Mouse (Mus musculus) MN1 (cell line): ENCODE measurements around the gene Rnf169.
"Not testable (repeated sequence)": the region's sequence is repeated elsewhere in the genome, so short reads cannot be mapped to it uniquely, and the experiment has no call there.

Source experiments
- DNase-seq: peaks from one replicate; pipeline ENCODE4 v3.0.0-alpha.2; 2016; ENCODE audit warnings: low spot score

The Rnf169 gene

DNA sequence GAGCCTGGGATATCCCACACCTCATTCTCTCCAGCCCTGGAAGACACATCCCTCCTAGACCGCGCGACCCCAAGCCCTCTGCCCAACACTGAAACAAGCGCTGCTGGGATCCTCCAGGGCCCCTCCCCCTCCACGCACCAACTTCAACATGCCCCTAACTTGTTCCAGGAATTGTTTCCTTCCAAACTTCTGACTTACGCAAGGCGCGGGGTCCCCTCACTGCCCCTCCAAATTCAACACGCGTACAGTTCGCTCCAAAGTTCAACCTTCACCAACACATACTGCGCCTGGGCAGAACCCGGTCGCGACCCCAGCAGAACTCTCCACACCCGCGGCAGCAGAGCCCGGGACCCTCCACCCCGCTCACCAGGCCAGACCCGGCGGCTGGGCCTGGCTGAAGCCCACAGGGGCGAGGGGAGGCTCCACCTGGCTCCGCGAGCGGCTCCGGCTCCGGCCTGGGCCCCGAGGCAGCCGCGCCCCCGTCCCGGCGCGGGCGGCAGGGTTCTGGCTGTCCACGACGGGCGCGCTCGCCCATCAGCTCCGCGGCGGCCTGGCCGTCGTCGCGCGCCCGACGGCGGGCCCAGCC lies 609 bp downstream of the Rnf169 start:
- DNase-seq: peak; percentile 43

DNA sequence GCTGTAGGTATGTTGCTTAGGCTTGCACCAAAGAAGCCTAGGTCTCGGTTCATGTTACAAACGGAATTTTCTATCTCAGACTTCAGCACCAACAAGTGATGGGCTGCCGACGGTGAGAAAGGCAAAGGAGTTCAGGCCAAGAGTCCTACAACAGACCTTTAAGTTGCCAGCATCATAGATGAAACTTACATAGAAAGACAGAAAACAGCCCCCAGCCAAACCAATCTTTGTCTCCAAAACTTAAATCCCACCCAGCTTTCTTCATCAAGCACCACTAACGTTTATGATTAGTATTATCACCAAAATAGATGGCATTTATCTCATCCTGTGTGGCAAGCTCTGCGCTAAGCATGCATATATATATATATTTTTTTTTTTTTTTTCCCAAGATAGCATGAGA lies 1.2 kb downstream of the Rnf169 start:
- DNase-seq: no peak

DNA sequence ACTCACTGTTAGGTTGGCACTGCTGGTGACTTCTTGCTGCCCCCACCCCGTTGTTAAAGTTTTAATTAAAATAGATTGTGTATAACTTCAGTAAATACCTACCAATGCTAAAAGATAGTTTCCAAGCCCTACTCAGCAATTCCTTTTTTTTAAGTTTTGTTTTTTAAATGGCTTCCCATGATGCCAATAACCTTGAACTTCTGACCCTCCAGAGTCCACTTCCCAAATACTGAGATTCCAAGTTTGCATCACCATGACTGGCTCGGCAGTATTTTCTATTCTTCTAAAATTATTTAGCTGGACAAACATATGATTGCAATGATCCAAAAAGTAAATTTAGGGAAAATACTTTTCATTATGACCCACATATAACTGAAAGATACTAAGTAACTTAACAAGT lies 2.2 kb downstream of the Rnf169 start:
- no peak for DNase-seq

DNA sequence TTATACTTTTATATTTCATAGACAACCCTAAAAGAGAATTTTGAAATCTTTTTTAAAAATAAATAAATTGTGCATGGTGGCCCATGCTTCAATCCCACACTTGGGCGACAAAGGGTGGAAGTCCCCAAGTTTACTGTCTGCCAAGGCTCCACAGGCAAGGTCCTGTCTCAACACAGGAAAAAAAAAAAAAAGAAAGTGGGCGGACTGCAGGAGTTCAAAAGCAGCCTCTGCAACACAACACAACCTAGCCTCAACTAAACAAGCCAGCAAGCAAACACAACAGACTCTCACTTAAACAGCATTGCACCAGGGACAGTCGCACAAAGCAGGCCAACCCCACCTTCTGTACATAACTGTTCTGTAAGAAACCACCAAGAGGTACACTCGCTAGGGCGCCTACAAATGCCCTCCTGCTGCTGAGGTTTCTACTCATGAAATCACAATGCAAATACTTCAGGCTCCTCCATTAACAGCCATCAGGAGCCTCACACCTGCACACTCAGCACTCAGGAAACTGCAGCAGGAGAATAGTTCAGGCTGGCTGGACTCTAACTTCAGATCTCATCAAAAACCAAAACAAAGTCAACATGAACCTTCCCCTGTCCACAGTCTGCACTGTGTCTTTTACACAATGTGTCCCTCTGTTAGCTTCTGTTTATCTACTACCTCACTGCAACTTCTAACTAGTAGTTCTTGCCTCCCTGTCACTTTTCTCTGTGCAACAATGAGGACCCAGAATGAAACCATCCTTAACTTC lies 4.3 kb downstream of the Rnf169 start:
- DNase-seq: no peak

DNA sequence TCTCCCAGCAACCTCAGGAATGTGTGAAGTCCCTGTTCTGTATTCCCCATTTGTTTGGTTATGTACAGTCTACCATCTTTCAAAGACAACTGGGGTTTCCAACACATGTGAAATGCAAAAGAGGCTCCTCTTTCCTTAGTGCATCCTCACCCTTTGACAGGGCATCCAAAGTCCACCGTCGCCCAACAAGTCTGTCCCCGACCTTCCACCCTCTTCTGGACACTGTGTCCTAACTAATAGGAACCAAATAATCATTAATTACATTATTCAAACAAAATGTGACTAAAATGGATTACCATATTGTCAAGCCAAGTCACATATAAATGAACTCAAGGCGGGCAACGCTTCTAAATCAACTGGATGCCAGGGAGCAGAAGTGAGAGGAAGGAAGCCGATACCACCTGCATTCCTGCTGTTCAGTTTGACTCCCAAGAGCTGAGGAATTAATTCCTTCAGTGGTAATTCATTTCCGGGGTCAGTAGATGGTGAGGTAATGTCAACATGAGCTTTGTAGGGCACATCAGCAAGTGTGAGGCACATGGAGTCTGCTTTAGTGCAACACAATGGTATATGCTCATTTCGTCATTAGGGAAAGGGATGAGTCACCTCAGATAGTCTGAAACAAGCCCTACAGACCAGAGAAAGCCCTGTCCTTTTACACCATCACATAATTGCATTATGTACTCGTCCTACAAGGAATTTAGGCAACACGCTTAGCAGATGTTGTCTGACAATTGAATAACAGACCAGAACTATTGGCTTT lies 5.9 kb downstream of the Rnf169 start:
- peak; percentile 84 for DNase-seq

DNA sequence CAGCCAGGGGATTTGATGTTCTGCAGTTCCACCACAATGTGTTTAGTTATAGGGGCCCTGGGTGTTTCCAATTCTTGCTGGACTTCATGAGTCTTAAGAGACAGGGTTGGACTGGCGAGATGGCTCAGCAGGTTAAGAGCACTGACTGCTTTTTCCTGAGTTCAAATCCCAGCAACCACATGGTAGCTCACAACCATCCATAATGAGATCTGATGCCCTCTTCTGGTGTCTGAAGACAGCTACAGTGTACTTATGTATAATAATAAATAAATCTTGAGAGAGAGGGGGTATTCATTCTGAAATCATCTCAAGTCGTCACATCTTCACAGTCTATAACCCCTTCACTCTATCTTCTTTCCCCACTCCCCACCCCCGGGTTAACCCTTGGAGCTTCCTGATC lies 7.3 kb downstream of the Rnf169 start:
- DNase-seq: not testable (repeated sequence)

DNA sequence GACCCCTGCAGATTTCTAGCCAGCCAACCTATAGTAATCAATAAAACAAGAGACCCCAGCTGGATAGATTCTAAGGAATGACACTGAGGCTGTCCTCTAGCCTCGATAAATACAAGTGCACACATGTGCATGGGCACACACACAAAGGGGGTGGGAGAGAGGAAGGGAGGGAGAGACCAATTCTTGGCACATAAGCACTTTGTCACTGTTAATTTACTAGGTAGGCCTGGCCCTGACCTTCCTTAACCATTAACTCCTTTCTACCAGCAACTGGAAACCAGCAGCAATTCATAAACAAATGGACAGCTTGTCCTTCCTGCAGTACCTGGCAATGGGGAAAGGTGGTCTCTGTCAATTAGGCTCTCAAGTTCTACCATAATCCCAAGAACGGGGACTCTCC lies 8.3 kb downstream of the Rnf169 start:
- DNase-seq: no peak

DNA sequence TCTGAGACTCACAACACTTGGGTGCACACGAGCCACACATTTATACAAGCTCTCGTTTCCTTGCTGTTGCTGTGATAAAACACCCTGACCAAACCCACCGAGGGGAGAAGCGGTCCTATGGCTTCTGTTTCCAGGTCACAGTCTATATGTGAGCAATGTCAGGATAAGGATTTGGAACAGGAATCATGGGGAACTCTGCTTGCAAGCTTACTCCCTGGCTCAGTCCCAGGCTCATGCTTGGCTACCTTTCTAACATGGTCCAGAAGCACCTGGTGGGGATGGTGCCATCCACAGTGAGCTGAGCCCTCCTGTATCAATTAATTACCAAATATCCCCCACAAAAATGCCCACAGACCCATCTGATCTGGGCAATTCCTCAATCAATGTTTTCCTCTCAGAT lies 11.1 kb downstream of the Rnf169 start:
- no peak for DNase-seq

DNA sequence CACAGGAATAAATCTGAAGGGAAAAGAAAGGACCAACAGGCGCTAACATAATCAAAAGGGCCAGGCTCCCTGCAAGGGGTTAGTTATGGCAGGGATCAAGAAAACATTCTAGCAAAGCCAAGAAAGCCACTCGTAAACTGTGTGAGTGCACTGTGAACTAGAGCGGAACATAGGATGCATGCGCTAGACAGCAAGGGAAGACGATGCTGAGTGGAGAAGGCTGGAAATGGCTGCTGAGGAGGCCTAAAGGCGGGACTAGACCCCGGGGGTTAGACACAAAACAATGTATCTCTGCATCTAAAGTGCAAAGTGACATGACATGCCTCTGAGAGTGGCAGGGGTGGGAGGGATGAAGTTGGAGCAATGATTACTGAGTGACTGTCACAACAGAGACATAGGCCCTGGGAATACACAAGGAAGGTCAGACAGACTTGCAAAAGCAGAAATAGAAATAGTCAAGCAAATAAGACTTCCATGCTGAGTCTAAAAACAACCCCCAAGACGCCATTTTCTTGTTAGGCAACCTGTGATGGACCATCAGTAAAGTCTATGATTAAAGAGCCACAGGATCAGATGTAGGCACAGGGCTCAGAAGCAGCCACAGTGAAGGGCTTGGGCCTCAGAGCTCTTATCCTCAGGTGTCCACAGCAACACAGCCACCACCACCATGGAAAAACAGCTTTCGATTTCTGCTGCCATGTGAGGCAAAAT lies 14.1 kb downstream of the Rnf169 start:
- no peak for DNase-seq

DNA sequence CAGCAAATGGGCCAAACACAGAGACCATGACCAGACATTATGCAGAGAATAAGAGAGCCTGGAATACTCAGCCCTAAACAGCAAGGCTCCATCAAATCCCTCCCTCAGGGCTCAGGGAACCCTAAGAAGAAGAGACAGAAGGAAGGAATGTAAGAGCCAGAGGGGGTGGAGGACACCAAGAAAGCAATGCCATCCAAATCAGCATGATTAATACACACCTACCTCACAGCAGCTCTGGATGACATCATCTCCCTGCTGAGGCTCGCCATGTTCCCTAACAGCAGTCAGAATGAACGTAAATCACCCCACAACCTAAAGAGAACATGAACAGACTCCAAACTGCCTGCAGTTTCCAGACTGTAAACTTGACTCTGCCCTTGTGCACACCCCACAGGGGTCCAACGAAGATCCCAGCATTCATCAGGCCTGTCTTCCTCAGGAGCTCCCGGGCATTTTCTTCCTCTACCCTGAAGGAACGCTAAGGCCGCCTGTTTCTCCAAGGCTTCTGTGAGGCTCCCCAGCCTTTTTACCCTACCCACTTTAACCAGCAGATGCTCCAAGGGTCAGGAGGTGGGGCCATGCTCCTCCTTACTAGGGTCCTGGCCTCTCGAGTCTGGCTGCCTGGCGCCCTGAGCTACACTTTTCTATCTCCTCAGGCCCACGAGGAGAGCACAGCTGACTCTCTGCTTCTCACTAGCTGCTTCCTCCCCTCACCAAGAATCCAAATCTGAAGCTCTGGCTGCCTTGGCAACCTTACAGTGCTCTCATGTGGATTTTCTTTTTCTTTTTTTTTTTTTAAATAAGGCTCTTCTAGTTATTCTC lies 15.0 kb downstream of the Rnf169 start:
- peak; percentile 45 for DNase-seq

DNA sequence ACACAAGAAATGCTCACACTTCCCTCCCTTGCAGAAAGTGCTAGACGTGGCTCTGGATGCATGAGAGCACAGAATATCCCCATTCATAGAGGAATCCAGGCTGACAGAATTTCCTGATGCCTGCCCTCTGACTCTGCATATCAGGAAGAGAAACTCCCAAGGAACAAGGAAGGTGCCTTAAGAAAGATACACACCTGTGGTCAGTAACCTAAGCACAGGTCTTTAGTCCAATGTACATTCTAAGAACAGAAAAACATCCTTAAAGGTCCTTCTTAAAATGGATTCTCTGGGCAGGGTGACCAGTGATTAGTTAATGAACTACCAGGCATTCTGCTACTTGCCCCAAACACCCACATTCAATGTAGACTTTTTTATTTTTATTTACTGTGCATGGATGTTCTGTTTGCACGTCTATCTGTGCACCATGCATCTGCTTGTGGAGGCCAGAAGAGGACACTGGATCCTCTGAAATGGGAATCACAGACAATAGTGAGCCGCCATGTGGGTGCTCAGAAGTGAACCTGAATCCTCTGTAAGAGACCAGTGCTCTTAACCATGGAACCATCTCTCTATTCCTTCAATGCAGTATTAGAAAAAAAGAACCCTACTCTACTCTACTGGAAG lies 16.9 kb downstream of the Rnf169 start:
- no peak for DNase-seq

DNA sequence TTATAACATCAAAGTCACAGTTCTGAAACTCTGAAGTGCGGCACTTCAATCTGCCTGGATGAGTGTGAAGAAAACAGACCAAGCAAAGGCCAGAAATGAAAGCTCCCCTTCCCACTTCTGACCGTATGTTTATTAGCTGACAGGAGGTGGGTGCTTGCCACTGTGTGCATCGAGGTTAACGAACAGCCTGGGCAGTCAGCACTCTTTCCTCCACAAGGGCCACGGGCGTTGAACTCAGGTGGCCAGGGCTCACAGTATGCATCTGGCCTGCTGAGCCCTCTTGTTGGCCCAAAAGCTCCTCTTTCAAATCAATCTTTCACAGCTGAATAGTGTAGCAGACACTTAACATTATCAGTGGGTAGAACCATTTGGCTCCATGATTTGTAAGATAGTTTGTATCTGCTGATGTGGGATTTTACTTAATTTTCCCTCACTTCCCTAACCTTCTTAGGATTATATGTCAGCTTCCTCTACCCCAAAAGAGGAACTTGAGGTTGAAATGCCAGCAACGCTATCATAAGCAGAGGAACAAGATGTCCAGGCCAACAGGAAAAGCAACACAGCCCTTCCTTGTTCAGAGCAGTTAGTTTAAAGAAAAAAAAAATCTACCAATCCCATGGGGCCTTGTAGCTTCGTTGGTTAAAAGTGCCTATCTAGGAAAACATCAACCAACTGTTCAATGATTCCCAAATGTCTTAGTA lies 17.6 kb downstream of the Rnf169 start:
- no peak for DNase-seq

DNA sequence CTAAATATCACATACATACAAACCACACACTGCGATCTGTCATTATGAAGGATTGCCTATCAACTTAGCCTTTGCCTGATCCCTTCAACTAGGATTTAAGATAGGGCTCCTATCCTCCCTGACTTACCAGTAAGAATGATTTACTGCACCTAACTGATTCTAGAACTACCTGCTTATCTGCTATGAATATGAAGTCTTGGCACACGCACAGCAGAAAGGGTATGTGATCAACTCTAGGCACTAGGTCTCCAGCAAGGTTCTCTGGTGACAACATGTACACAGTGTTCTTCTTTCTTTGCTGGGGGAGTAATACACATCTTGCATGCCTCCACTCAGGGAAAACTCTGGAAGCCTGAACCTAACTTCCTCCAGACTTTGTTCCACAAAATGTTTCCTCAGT lies 18.7 kb downstream of the Rnf169 start:
- DNase-seq: no peak

DNA sequence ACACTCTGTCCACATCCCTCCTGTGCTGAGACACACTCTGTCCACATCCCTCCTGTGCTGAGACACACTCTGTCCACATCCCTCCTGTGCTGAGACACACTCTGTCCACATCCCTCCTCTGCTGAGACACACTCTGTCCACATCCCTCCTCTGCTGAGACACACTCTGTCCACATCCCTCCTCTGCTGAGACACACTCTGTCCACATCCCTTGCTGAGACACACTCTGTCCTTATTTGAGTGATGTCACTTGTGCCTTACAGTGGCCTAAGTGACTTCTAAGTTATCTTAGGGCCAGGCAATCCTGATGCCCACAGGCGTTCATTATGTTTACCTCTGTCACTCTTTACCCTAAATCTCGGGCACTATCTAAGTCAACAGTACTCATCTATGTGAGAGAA lies 19.7 kb downstream of the Rnf169 start:
- not testable (repeated sequence) for DNase-seq

DNA sequence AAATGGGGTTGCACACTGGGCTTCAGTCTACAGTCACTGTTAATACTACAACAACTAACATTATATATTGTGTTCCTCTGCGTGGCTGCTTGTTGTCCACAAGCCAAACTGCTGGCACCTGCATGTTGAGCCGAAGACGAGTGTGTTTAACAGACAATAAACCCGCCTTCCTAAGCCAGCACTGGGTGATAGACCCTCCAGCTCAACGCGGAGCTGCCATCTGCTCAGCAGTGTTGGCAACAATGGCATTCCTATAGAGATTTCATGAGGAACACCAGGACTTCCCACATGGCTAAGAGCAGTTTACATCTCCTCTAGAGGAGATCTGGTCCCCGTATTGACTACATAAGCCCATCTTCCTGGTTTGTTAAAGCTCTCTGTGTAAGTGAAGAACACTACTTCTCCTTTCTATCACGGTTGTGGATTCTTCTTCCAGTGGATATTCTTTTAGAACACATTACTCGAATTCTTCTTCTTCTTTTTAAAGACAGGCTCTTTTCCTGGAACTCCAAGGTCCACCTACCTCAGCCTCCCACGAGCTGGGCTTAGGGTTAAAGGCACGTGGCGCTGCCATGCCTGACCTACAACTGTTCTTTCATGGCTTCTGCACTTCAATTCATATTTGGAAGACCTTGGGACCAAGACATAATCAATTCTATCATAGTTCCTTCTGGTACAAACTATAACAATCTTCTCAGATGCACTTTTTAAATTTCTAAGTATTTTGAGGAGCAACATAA lies 22.9 kb downstream of the Rnf169 start:
- no peak for DNase-seq

DNA sequence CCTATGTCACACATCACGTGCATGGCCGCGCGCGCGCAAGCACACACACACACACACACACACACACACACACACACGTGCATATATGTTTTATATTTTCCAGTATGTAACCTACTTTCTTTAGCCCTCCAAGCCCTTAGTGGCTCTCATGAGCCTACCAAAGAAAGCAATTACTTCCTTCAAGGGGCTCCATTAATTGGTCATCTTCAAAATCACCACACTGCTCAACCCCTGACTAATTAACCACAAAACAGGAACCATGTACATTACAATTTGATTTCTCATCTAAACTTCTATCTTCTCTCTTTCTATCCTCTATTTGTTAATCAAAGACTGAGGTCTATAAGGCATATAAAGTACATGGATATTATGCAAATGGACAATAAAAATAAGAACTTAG lies 24.2 kb downstream of the Rnf169 start:
- no peak for DNase-seq

DNA sequence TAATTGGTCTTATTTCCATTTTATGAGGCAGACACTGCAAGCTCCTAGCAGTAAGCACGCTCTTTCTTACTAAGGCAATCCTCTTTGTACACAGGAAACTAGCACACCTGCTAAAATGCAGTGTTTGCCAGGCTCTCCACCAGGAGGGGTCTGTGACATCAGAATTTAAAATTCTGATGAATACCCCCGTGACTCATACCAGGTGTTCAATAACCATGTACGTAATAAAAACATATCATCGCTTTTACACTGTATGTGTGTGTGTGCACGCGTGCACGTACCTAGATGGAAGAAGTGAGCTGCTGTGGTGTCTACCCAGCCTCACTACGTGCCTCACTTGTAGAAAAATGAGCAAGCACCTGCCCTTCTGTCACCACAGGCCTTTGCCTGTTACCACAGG lies 26.0 kb downstream of the Rnf169 start:
- no peak for DNase-seq

DNA sequence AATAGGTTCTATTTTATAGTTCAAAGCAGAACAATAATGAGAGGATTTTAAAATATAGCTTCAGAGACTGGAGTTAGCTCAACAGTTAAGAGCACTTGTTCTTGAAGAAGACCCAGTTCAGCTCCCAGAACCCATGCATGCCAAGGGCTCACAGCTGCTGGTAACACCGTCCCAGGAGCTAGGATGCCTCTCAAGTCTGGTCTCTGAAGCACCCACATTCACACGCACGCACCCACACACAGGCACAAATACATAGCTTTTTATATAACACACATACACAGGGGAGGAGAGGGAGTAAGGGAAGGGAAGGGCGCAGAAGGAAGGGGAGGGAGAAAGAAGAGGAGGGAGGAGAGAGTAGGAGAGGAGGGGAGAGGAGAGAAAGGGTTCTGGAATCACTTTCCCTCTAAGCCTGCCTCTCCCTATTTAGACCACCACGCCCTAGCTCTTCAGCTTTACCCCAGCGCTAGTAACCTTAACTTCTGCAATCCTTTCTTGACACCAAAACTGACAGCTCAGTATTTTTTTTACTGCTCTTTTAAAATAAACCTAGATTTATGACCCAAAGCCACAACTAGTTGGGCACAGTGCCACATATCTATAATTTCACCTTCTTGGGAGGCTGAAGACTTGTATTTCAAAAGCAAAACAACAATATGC lies 26.7 kb downstream of the Rnf169 start:
- no peak for DNase-seq

DNA sequence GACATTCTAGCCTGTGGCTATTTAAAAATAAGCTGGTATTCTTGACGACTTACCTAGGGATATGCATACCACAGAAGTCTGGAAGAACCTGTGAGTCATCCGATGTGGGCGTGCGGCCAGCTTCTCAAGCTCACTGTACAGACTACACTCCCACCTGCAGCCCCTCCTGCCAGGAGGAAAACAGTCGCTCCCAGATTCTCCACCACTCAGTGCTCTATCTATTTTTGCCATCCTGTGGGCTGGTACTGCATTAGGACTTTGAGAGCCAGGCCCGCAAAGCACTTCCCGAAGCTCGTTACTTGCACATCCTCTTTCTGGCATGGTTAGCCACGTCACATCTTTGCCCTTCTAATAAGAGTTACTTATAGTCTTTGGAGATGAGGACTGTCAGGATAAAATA lies 32.9 kb downstream of the Rnf169 start:
- DNase-seq: peak; percentile 62
